Comparison of ENCODE assay signal across 8 mouse cellular contexts in genomic region chr9:4796289-4796645, GRCm38 (mm10). TPM values are rescaled to one million over a fixed set of nuclear protein-coding genes. Genes with fewer than 3 reads are reported as not detected.
DNase-seq lines count a peak whose midpoint lies in the region; ATAC-seq and TF ChIP-seq lines count a peak whose summit lies in the region.
"Had no signal": no experiment of that assay in that cellular context is flagged by ENCODE, and none has a peak within 500 bp of the region (broad histone marks: within the 10 kb centered on the region; RNA-seq: fewer than 3 reads in every experiment).

No protein-coding gene starts in this region.

- H3K4me2 ChIP-seq in forebrain, embryonic 12.5 days = peak overlapping the region; percentile 71
- peak overlapping the region; percentile 66 for H3K4me2 ChIP-seq in intestine, postnatal 0 days (replicated peaks; ENCODE audit: low read depth)
- H3K4me2 ChIP-seq in neural tube, embryonic 15.5 days = peak overlapping the region; percentile 66

- H3K27me3 ChIP-seq in forebrain, embryonic 12.5 days = no peaks in the 10 kb centered on the region
- peaks cover 8% of the 10 kb centered on the region; the same call in 1 of the 2 replicates for H3K27me3 ChIP-seq in intestine, postnatal 0 days (replicated peaks; ENCODE audit: control insufficient read depth, insufficient read depth, low read length)
- H3K27me3 ChIP-seq in neural tube, embryonic 15.5 days (replicated peaks) = no peaks in the 10 kb centered on the region

- no peaks in the 10 kb centered on the region for H3K36me3 ChIP-seq in forebrain, embryonic 12.5 days (replicated peaks)
- no peaks in the 10 kb centered on the region for H3K36me3 ChIP-seq in intestine, postnatal 0 days (ENCODE audit: control insufficient read depth, insufficient read depth)
- H3K36me3 ChIP-seq in neural tube, embryonic 15.5 days = no peaks in the 10 kb centered on the region

- peak overlapping the region; percentile 78 for H3K4me3 ChIP-seq in left cerebral cortex, adult 2 months
- H3K4me3 ChIP-seq in forebrain, embryonic 12.5 days (replicated peaks) = peak overlapping the region; percentile 64
- peak overlapping the region; percentile 47 for H3K4me3 ChIP-seq in intestine, postnatal 0 days (ENCODE audit: low read depth, low read length)
- peak overlapping the region; percentile 65 for H3K4me3 ChIP-seq in neural tube, embryonic 15.5 days (replicated peaks)

- peak overlapping the region; percentile 77 for H3K9ac ChIP-seq in forebrain, embryonic 12.5 days
- no peak overlapping the region for H3K9ac ChIP-seq in intestine, postnatal 0 days (ENCODE audit: low read depth, low read length)
- H3K9ac ChIP-seq in neural tube, embryonic 15.5 days (replicated peaks) = peak overlapping the region; percentile 76

- H3K4me1 ChIP-seq in forebrain, embryonic 12.5 days = peaks cover 4% of the 10 kb centered on the region; the same call in 1 of the 2 replicates
- H3K4me1 ChIP-seq in intestine, postnatal 0 days (replicated peaks; ENCODE audit: control insufficient read depth, insufficient read depth, low read length) = no peaks in the 10 kb centered on the region
- H3K4me1 ChIP-seq in neural tube, embryonic 15.5 days = peaks cover 4% of the 10 kb centered on the region; the same call in 1 of the 2 replicates

- no peak for DNase-seq in left cerebral cortex, adult 2 months (ENCODE audit: extremely low spot score in 1 of 2, low spot score in 2 of 2)
- no peak for DNase-seq in left cerebral cortex, adult 9 months (ENCODE audit: low spot score in 2 of 2)
- DNase-seq in thymus, postnatal 0 days (ENCODE audit: low spot score) = no peak
- no peak for DNase-seq in ovary, adult 18-20 months (ENCODE audit: low spot score)

- intact Hi-C loops in left cerebral cortex, adult 2 months (cut with DNase I) = loop anchor here (5.0 to 10.0 kb wide), 4 partner anchors 701 to 1871 kb away; partner anchors contain the start of gene Gucy1a2

- WGBS in forebrain, embryonic 12.5 days = 0% methylated on average over 4 of the region's 4 CpGs
- WGBS in intestine, postnatal 0 days = 6% methylated on average over 4 of the region's 4 CpGs
- 0% methylated on average over 4 of the region's 4 CpGs for WGBS in neural tube, embryonic 15.5 days

- no peaks in the 10 kb centered on the region for H3K9me3 ChIP-seq in forebrain, embryonic 12.5 days
- no peaks in the 10 kb centered on the region for H3K9me3 ChIP-seq in intestine, postnatal 0 days (ENCODE audit: control insufficient read depth)
- H3K9me3 ChIP-seq in neural tube, embryonic 15.5 days (replicated peaks) = no peaks in the 10 kb centered on the region

- peak overlapping the region; percentile 96 for H3K27ac ChIP-seq in left cerebral cortex, adult 2 months
- H3K27ac ChIP-seq in forebrain, embryonic 12.5 days = peak overlapping the region; percentile 88; the same call in 1 of the 2 replicates
- no peak overlapping the region for H3K27ac ChIP-seq in intestine, postnatal 0 days (ENCODE audit: low read depth, low read length)
- peak overlapping the region; percentile 96 for H3K27ac ChIP-seq in neural tube, embryonic 15.5 days (replicated peaks)

- no peak for ATAC-seq in forebrain, embryonic 12.5 days (ENCODE audit: low FRiP score)
- no peak for ATAC-seq in intestine, postnatal 0 days
- peak; percentile 34 for ATAC-seq in neural tube, embryonic 15.5 days (ENCODE audit: low FRiP score)

- TF ChIP-seq CTCF in left cerebral cortex, adult 2 months (IDR thresholded peaks at IDR 0.05) = no peak
- no peak for TF ChIP-seq CTCF in intestine, postnatal 0 days (IDR thresholded peaks at IDR 0.05; ENCODE audit: low read depth)

RNA-seq across cellular contexts. Expression of gene Gria4, which starts 0.2 kb away (rescaled TPM):
- 100 to 1,000 TPM; 105 to 107 TPM for total RNA-seq in left cerebral cortex, adult 2 months (2021)
- polyA plus RNA-seq in forebrain, embryonic 12.5 days (2016; fragmentation: Nextera tagmentation; extraction: Ambion mirVana) = 9.8 and 10.8 TPM in 2 replicates
- polyA plus RNA-seq in intestine, postnatal 0 days (2015; fragmentation: Nextera tagmentation; extraction: Ambion mirVana) = 1.1 and 1.3 TPM in 2 replicates
- polyA plus RNA-seq in neural tube, embryonic 15.5 days (2015; fragmentation: Nextera tagmentation; extraction: Ambion mirVana) = 38.1 and 44.0 TPM in 2 replicates
- 0.05 TPM in 1 of 2 replicates, not detected in the other for polyA plus RNA-seq in thymus, postnatal 0 days (2015; fragmentation: Nextera tagmentation; extraction: Ambion mirVana)
- total RNA-seq: megakaryocyte progenitor cell, adult 5-6 weeks had no signal
